Mouse (Mus musculus): ENCODE measurements at regions not wholly inside any gene's neighbourhood (a gene's known extent, or its start where the extent isn't known, plus 50 kb on each side); places are given as distances from the start of the nearest gene placed in this dataset.

DNA sequence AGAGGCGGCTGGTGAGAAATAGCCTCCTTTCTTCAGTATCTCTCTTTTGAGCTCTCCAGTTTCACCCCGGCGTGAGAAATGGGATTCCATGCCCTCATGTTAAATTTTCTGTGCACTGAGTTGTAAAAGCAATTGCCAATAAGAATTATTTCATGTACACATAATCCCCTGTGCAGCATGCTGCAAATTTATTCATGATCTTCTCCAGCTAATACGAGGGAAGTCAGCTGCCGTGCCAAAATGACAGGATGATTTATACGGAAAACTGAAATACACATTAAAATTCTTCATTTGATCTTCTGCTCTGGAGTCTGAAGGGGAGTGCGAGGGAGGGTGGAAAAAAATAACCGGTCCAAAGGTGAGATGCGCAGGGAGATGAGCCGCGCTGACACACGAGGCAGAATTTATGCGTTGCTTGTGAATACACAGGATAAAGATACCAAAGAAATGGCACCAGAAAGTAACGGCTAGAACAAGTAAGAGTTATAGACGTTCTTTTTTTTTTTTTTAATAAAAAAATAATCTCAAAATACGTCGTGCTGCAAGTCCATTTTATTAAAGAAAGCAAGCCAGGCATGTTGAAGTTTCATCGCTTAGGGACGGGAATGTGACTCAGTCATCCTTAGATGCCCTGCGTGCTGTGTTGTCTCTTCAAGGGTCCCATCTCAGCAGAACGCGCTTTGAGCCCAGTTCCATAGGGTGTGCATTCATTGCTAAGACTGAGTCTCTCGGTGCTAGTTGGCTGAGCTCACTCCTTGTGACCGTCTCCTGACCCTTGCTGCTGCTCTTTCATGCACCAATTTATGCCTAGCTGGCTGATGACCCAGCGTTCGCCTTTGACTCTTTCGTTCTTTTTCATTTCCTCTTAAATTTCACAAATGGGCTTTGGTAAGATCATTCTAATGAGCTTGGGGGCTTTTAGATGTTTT, 427.8 kb upstream of the Arglu1 start:
- no peaks in the 10 kb centered on the region for H3K4me1 ChIP-seq (ENCODE audit: control insufficient read depth, insufficient read depth, low read length)
- no peak overlapping the region for H3K4me3 ChIP-seq (ENCODE audit: low read depth, low read length)
- peak; percentile 58; the same call in 1 of the 2 replicates for ATAC-seq (ENCODE audit: low read depth)

DNA sequence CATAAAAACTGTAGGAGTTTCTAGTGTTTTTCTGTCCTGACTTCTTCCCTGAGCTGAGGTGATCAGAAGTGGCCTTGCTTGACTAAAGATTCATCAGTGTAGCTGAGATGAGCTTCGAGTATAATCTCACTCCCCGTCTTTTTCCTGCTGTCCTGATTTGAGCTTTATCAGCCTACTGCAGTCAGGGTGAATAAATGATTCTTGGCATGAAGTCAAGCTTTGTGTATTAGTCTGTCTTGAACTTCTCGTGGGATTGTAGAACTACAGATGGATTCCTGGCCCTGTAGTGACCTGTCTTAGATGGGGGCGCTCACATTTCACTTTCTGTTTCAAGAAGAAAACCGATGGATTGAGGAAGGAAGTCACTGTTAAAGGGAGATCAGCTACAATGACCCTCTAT, 405.7 kb upstream of the Arglu1 start:
- Histone ChIP-seq H3K36me3 (ENCODE audit: control insufficient read depth, insufficient read depth, low read length) (no peaks in the 10 kb centered on the region), H3K27me3 (ENCODE audit: control insufficient read depth, insufficient read depth, low read length) (no peaks in the 10 kb centered on the region), H3K4me1 (ENCODE audit: control insufficient read depth, insufficient read depth, low read length) (no peaks in the 10 kb centered on the region), H3K4me3 (ENCODE audit: low read depth, low read length) (no peak overlapping the region), H3K4me2 (ENCODE audit: low read depth, low read length) (no peak overlapping the region), H3K9ac (replicated peaks; ENCODE audit: low read depth, low read length) (no peak overlapping the region), H3K9me3 (ENCODE audit: control insufficient read depth, low read length) (no peaks in the 10 kb centered on the region), H3K27ac (ENCODE audit: low read depth, low read length) (no peak overlapping the region)
- WGBS: 83% methylated on average over 5 of the region's 5 CpGs
- ATAC-seq (ENCODE audit: low read depth): no peak

More for the DNA sequence above, 427.8 kb upstream of the Arglu1 start:
- H3K27ac ChIP-seq (ENCODE audit: low read depth, low read length): no peak overlapping the region
- WGBS: 57% methylated on average over 27 of the region's 27 CpGs
- H3K9ac ChIP-seq (replicated peaks; ENCODE audit: low read depth, low read length): no peak overlapping the region
- H3K4me2 ChIP-seq (ENCODE audit: low read depth, low read length): no peak overlapping the region
- no peaks in the 10 kb centered on the region for H3K27me3 ChIP-seq (ENCODE audit: control insufficient read depth, insufficient read depth, low read length)
- H3K36me3 ChIP-seq (ENCODE audit: control insufficient read depth, insufficient read depth, low read length): no peaks in the 10 kb centered on the region
- no peaks in the 10 kb centered on the region for H3K9me3 ChIP-seq (ENCODE audit: control insufficient read depth, low read length)

DNA sequence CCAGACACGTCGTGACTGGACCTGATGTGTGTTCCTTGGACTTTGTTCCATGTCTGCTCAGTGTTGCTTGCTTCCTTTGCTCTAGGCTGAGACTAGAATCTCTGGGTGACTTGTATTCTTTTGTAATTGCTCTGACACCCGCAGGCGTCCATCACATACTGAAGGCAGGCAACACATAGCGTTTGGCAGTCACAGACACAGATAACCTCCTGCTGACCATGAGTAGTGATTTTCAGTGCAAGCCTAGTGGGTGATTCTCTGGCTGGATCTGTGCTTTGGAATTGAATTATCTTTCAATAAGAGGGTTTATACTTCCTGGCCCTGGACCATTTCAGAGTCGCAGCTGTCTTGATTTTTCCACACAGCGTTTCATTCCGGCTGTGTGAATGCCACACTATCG, 403.7 kb upstream of the Arglu1 start:
- Histone ChIP-seq H3K27me3 (ENCODE audit: control insufficient read depth, insufficient read depth, low read length) (no peaks in the 10 kb centered on the region), H3K4me1 (ENCODE audit: control insufficient read depth, insufficient read depth, low read length) (no peaks in the 10 kb centered on the region), H3K27ac (ENCODE audit: low read depth, low read length) (no peak overlapping the region), H3K36me3 (ENCODE audit: control insufficient read depth, insufficient read depth, low read length) (no peaks in the 10 kb centered on the region), H3K9ac (replicated peaks; ENCODE audit: low read depth, low read length) (no peak overlapping the region), H3K4me2 (ENCODE audit: low read depth, low read length) (no peak overlapping the region), H3K4me3 (ENCODE audit: low read depth, low read length) (no peak overlapping the region), H3K9me3 (ENCODE audit: control insufficient read depth, low read length) (no peaks in the 10 kb centered on the region)
- WGBS: 73% methylated on average over 9 of the region's 9 CpGs
- ATAC-seq (ENCODE audit: low read depth): no peak

DNA sequence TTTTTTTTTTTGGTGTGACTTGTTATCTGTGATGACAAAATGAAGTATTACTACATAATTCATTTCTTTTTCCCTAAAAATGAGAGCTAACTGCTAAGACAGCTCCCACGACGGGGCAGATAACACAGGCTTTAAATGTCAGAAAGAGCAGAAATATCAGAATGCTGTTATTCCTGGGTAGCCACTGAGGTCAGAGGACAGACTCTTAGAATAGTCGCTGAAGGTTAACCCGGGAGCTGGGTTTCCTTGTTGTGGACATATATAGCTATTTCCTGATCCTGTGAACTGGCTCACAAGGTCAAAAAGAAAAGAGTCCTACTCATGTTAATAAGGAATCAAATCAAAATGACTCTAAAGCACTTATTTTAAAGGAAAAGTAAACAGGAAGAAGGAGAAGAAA, 403.0 kb upstream of the Arglu1 start:
- no peaks in the 10 kb centered on the region for H3K4me1 ChIP-seq (ENCODE audit: control insufficient read depth, insufficient read depth, low read length)
- no peak overlapping the region for H3K4me3 ChIP-seq (ENCODE audit: low read depth, low read length)
- no peak for ATAC-seq (ENCODE audit: low read depth)
- no peaks in the 10 kb centered on the region for H3K9me3 ChIP-seq (ENCODE audit: control insufficient read depth, low read length)
- no peaks in the 10 kb centered on the region for H3K36me3 ChIP-seq (ENCODE audit: control insufficient read depth, insufficient read depth, low read length)
- no peak overlapping the region for H3K9ac ChIP-seq (replicated peaks; ENCODE audit: low read depth, low read length)
- 80% methylated on average over 4 of the region's 4 CpGs for WGBS
- no peak overlapping the region for H3K27ac ChIP-seq (ENCODE audit: low read depth, low read length)
- no peak overlapping the region for H3K4me2 ChIP-seq (ENCODE audit: low read depth, low read length)
- H3K27me3 ChIP-seq (ENCODE audit: control insufficient read depth, insufficient read depth, low read length): no peaks in the 10 kb centered on the region

DNA sequence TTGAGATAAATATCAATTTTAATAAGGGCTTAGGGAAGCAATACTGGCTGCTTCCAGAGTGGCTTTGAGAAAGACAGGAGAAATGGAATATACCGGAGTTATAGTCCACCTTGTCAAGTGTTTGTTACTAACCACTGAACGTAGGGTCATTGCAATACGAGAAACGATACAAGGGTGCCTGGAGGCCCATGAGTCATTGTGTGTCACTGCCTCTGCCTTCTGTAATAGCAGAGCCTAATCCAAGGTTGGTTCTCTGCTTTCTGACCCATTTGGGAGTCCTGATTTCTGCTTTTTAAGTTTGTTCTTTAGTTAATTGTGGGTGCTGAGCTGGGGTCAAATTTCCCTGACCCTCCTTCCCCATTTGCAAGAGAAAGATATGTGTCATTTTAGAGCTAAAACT, 382.4 kb upstream of the Arglu1 start:
- Histone ChIP-seq H3K4me1 (ENCODE audit: control insufficient read depth, insufficient read depth, low read length) (no peaks in the 10 kb centered on the region), H3K4me3 (ENCODE audit: low read depth, low read length) (no peak overlapping the region), H3K4me2 (ENCODE audit: low read depth, low read length) (no peak overlapping the region), H3K9me3 (ENCODE audit: control insufficient read depth, low read length) (no peaks in the 10 kb centered on the region), H3K36me3 (ENCODE audit: control insufficient read depth, insufficient read depth, low read length) (no peaks in the 10 kb centered on the region), H3K9ac (replicated peaks; ENCODE audit: low read depth, low read length) (no peak overlapping the region), H3K27ac (ENCODE audit: low read depth, low read length) (no peak overlapping the region), H3K27me3 (ENCODE audit: control insufficient read depth, insufficient read depth, low read length) (no peaks in the 10 kb centered on the region)
- WGBS: 86% methylated on average over 4 of the region's 4 CpGs
- ATAC-seq (ENCODE audit: low read depth): no peak

DNA sequence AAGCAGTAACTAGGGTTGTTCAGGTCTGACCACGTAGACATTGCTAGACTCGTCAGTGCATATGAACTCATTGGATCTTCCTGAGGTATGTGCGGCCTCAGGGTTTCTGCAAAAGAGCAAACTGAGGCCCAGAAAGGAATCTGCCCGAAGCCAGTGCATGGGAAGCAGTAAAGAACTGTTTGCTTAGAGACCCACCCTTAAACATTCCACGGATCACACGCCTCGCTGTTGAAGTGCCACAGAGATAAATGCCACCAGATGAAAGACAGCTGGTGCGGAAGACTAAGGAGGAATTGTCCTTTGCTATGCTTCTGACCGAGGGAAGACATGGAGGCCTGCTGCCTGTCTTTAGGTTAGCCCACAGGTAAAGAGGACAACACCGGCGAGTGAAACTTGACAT, 382.0 kb upstream of the Arglu1 start:
- no peak overlapping the region for H3K4me2 ChIP-seq (ENCODE audit: low read depth, low read length)
- no peaks in the 10 kb centered on the region for H3K4me1 ChIP-seq (ENCODE audit: control insufficient read depth, insufficient read depth, low read length)
- no peak overlapping the region for H3K27ac ChIP-seq (ENCODE audit: low read depth, low read length)
- H3K36me3 ChIP-seq (ENCODE audit: control insufficient read depth, insufficient read depth, low read length): no peaks in the 10 kb centered on the region
- H3K27me3 ChIP-seq (ENCODE audit: control insufficient read depth, insufficient read depth, low read length): no peaks in the 10 kb centered on the region
- ATAC-seq (ENCODE audit: low read depth): no peak
- no peaks in the 10 kb centered on the region for H3K9me3 ChIP-seq (ENCODE audit: control insufficient read depth, low read length)
- 85% methylated on average over 11 of the region's 11 CpGs for WGBS
- H3K9ac ChIP-seq (replicated peaks; ENCODE audit: low read depth, low read length): no peak overlapping the region
- H3K4me3 ChIP-seq (ENCODE audit: low read depth, low read length): no peak overlapping the region

DNA sequence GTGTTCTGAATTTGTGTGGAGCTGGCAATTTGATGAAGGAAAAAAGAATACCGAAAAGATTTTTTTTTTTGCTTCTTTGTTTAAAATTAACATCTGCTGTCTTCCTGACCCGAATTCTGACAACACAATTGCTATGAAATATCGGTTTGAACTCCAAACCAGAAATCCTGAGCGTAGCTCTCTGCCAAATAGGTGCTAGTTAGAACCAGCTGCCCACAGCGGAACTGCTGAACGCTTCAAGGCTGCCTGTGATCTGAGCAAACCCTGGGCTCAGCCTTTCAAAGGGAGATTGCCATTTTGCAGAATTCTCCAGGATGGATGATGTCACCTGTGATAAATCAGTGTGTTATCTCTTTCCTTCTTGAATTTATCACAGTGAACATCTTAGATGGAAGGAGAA, 380.6 kb upstream of the Arglu1 start:
- ATAC-seq (ENCODE audit: low read depth): no peak
- Histone ChIP-seq H3K27me3 (ENCODE audit: control insufficient read depth, insufficient read depth, low read length) (no peaks in the 10 kb centered on the region), H3K4me1 (ENCODE audit: control insufficient read depth, insufficient read depth, low read length) (no peaks in the 10 kb centered on the region), H3K4me3 (ENCODE audit: low read depth, low read length) (no peak overlapping the region), H3K27ac (ENCODE audit: low read depth, low read length) (no peak overlapping the region), H3K9ac (replicated peaks; ENCODE audit: low read depth, low read length) (no peak overlapping the region), H3K36me3 (ENCODE audit: control insufficient read depth, insufficient read depth, low read length) (no peaks in the 10 kb centered on the region), H3K9me3 (ENCODE audit: control insufficient read depth, low read length) (no peaks in the 10 kb centered on the region), H3K4me2 (ENCODE audit: low read depth, low read length) (no peak overlapping the region)
- 78% methylated on average over 6 of the region's 6 CpGs for WGBS

DNA sequence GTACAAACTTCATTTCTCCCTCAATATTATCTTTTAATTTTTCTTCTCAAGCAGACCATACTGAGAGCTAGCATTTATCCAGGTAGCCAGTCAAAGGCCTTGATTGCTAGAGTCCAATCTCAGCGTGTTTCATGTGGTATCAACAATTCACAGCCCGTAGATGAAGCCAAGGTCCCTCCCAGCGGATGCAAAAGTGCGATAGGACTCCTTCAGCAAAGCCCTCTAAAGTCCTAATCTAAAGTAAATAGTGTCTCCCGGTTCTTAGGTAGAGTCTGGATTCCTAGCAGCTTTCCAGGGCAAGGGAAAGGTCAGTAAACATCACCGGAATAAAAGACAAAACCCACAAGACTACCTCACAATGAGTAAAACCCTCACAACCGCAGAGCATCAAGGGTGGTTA, 379.5 kb upstream of the Arglu1 start:
- 68% methylated on average over 7 of the region's 7 CpGs for WGBS
- no peaks in the 10 kb centered on the region for H3K27me3 ChIP-seq (ENCODE audit: control insufficient read depth, insufficient read depth, low read length)
- ATAC-seq (ENCODE audit: low read depth): no peak
- H3K36me3 ChIP-seq (ENCODE audit: control insufficient read depth, insufficient read depth, low read length): no peaks in the 10 kb centered on the region
- no peak overlapping the region for H3K4me3 ChIP-seq (ENCODE audit: low read depth, low read length)
- no peak overlapping the region for H3K4me2 ChIP-seq (ENCODE audit: low read depth, low read length)
- H3K4me1 ChIP-seq (ENCODE audit: control insufficient read depth, insufficient read depth, low read length): no peaks in the 10 kb centered on the region
- no peaks in the 10 kb centered on the region for H3K9me3 ChIP-seq (ENCODE audit: control insufficient read depth, low read length)
- no peak overlapping the region for H3K9ac ChIP-seq (replicated peaks; ENCODE audit: low read depth, low read length)
- H3K27ac ChIP-seq (ENCODE audit: low read depth, low read length): no peak overlapping the region

DNA sequence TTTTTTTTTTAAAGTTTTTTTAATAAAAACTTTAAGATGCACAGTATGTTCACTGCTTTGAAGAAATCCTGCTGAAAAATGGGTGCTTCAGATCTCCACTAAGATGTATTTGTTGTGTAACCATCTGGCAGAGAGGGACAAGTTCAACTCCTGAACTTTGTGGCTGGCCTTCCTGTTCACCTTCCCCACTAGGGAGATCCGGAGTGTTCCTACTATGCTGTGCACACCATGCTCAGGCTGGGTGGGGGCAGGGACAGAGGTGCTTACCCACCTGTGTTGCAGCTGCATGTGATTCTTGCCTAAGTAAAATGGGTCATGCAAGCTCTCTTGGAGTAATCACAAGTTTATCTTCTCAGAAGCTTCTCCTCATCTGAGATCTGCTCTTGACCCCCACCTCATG, 377.4 kb upstream of the Arglu1 start:
- no peaks in the 10 kb centered on the region for H3K4me1 ChIP-seq (ENCODE audit: control insufficient read depth, insufficient read depth, low read length)
- WGBS: 81% methylated on average over 1 of the region's 1 CpGs

More for the DNA sequence above, 377.4 kb upstream of the Arglu1 start:
- Histone ChIP-seq H3K9me3 (ENCODE audit: control insufficient read depth, low read length) (no peaks in the 10 kb centered on the region), H3K27me3 (ENCODE audit: control insufficient read depth, insufficient read depth, low read length) (no peaks in the 10 kb centered on the region), H3K4me2 (ENCODE audit: low read depth, low read length) (no peak overlapping the region), H3K9ac (replicated peaks; ENCODE audit: low read depth, low read length) (no peak overlapping the region), H3K27ac (ENCODE audit: low read depth, low read length) (no peak overlapping the region), H3K4me3 (ENCODE audit: low read depth, low read length) (no peak overlapping the region), H3K36me3 (ENCODE audit: control insufficient read depth, insufficient read depth, low read length) (no peaks in the 10 kb centered on the region)
- no peak for ATAC-seq (ENCODE audit: low read depth)

All from neural tube, embryonic 14.5 days (tissue).